Mouse (Mus musculus): ENCODE data around the gene Acox1.

DNA sequence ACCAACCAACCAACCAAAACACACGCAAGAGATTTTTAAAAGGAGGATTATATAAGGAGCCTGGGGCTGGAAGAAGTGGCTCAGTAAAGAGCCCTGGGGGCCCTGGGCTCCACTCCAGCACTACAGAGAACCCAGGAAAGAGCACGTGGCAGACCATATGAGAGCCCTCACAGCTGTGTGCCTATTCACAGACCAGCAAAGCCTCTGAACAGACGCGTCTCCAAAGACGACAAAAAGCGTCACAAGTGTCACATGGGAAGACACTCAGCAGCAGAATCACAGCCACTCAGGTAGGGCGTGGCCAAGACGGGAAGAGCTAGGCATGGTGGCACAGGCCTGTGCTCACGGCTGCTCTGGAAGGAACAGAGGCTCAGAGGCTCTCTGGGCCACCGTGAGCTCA is 36.7 kb downstream of the Acox1 start:
- TF ChIP-seq CTCF (conservative IDR thresholded peaks at IDR 0.05 in 1 of 2, IDR thresholded peaks at IDR 0.05 in 1 of 2; ENCODE audit: low read depth in 2 of 2, low read length in 2 of 2) = no peak
- TF ChIP-seq USF2 (conservative IDR thresholded peaks at IDR 0.05; ENCODE audit: low read depth, low read length) = no peak
